Mouse (Mus musculus): Measurements from ENCODE around the gene Trem3.

Trem3 gene

DNA sequence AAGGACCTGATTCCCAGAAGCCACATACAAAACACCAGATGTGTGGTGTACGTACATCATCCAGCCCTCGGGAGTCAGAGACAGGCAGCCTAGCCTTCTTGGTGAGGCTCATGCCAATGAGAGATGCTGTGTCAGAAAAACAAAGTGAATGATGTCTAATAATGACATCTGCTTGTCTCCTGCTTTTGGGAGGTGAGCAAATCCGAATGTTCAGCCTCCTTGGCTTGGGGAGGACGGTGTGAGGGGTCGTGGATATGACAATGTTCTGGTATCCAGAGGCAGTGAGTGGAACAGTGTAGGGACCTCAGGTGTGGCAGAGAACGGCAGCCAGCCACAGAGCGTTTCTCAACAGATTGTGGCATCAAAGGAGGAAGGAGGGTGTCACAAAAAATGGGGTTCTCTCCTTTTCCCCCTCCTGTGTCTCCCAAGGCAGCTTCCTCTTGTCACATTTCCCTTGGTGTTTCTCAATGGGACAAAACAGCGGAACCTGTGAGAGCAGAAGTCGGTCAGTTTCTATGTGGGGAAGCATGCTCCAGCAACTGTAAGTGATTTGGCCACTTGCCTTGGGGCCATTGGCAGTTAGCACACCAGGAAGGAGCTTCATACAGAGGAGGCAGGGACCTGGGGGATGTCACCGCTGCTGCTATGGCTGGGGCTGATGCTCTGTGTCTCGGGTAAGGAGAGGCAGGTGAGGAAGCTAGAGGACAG lies at the start of gene Trem3:
Gene Trem3, plus strand, starts transcription at position 557 of the 708 bp plus-strand sequence.
- DNase-seq (ENCODE audit: low spot score) = no peak

DNA sequence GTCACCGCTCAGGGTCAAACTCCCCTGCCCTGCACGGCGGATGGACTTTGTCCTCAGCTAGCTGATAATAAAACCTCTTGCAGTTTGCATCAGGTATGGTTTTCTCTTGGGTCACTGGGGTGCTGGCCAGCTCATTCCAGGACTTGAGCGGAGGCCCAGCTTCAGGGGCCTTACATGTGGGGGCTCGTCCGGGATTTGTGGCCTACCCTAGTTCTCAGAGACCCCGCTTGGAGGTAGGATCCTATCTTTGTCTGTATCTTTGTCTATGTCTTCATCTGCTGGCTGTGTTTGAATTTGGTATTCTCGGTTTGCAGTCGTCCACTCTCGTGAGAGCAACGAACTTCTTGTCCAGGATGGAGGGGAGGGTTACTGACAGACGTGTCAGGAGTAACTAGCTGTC lies 44.5 kb upstream of the Trem3 start:
- DNase-seq (ENCODE audit: low spot score) = no peak

DNA sequence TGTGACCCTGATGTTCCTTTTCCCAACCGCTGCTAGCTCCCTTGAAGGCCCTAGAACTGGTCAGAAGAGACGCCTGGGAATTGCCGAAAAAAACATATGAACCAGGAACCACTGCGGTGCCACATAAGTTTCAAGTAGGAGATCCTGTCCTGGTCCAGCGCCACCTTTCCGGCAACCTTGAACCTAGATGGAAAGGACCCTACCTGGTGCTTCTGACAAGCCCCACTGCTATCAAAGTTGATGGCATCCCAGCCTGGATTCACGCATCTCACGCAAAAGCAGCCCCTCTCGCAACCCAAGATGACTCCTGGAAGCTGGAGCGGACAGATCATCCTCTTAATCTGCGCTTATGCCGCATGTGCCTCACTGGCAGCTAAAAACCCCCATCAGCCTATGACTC lies 35.0 kb upstream of the Trem3 start:
- no peak for DNase-seq (ENCODE audit: low spot score)

DNA sequence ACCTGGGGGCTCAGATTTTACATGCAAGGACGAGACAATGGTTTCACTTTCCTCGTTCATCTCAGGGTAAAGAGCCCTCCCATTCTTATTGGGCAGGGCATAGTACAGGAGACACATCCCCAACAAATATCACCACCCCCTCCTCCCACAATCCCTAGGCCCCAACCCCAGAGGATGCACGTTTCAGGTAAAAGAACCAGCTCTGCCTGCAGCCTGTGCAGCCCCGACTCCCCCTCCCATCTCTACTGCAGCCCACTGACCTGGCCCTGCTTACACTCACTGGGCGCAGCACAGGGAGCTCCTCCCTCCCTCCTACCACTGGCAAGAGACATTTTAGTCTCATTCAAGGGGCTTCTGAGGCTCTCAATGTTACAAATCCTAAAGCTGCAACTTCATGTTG lies 34.1 kb upstream of the Trem3 start:
- DNase-seq (ENCODE audit: low spot score) = no peak

DNA sequence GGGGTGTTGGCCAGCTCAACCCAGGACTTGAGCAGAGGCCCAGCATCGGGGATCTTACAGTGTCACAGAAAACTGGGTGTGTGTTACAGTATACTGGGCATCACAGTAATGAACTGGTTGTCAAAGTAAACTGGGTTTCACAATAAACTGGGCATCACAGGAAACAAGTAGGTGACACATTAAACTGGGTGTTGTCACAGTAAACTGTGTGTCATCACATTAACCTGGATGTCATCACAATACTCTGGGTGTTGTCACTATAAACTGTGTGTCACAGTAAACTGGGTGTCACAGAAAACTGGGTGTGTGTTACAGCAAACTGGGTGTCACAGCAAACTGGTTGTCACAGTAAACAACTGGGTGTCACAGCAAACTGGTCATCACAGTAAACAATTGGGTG lies 32.1 kb upstream of the Trem3 start:
- no peak for DNase-seq (ENCODE audit: low spot score)

DNA sequence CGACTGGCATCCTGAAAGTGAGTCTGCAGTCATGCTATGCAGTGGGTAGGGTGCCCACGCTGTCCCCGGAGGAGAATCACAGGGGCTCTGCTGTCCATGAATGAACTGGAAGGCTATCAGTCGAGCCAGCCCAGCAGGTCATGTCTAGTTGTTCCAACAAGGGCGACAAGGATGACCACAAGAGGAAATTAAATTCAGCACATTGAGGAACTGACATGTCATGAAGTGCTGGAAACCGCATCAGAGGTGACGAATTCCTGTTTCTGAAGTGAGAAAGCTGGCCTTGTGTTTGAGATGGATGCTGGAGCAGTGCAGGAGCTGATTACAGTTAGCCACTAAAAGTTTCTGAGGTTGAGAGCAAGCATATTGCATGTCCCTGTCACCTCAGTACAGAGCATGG lies 16.9 kb upstream of the Trem3 start:
- no peak for DNase-seq (ENCODE audit: low spot score)

DNA sequence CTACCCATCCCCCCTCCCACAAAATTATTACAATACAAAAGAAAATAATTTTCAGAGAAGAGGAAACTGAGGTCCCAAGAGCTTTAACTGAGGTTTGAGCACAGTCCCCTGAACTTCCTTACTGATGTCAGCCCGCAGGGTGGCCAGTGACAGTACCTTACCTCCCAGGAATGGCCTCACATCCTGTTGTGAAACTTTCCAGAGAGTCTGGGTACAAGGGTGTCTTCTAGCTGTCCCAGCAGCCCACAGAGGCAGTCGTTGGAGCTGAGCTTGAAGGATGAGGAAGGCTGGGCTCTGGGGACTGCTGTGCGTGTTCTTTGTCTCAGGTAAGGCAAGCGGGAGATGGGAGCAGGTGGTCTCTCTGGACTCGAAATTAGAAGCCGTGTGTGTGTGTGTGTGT lies 15.1 kb upstream of the Trem3 start, which contains the start of gene Trem1:
Gene Trem1, plus strand, starts transcription at position 251 of the 400 bp plus-strand sequence.
- DNase-seq (ENCODE audit: low spot score) = no peak

DNA sequence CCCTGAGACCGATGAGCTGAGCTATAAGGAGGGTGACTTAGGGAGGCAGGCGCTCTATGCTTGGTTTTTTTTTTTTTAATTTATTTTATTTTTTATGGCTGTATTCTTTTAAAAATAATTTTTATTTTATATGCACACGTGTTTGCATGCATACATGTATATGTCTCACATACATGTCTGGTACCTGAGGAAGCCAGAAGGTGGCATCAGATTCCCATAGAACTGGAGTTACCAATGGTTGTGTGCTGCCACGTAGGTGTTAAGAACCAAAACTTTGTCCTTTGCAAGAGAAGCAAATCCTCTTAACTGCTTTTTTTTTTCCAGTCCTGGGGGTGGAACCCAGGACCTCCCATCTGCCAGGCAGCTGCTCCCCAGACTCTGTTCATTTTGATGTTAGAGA lies 13.8 kb upstream of the Trem3 start:
- DNase-seq (ENCODE audit: low spot score) = no peak

DNA sequence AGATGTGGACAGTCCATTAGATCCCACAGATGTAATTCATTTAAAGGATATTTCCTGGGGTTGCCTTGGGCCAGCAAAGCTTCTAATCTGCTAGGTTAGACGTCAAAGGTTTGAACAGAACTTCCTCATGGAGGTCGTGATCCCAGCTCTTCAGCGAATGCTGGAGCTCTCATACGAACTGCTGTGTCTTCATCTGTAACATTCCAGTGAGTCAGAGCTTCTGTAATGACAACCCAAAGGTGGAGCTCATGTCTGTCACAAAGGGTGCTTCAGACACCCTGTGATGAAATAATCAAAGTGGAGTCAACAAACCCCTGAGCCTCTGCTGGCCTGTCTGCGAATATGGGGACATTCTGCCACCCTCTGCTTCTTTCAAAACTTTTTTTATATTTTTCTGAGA lies 13.0 kb upstream of the Trem3 start:
- DNase-seq (ENCODE audit: low spot score) = no peak

DNA sequence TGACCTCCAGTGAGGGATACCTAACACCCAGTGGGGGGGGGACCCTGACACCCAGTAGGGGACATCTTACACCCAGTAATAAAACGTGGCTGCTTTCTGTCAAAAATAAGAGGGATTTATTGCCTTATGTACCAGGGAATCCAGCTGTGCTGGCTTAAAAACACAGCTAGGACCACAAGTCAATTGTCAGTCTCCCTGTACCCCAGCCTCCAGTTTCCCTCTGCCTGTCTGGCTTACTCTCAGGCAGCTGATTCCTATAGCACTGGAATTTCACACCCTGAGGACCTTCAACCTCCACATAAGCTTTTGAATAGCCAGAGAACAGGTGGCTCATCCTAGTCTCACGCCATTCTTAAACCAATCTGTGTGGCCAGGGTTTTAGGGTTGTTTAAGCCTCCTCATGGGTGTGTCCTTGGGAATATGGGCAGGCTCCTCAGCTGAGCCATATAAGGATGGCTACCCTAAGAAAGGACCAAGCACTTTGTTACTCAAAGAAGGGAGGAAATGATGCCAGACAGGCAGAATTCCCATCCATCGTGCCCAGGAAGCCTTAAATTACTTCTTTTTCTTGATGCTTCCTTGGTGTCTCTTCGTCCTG lies 11.7 kb upstream of the Trem3 start:
- DNase-seq (ENCODE audit: low spot score) = no peak

DNA sequence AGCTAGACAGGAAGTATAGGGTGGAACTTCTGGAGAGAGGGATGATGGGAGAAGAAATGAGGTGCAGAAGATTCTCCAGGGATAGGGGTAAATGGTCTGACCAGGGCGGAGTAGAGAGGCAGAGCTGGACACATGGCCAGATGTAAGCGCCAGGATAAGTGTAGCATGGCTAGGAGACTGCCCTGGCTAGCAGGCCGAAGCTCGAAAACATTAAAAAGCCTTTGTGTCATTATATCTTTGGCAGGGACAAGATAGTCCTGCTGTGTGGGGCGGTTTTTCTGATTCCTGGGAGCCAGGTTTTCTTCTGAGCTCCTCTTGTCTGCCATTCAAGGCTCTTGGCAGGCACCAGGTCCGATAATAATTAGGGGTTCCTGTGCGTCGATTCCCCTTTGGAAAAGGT lies 10.0 kb upstream of the Trem3 start:
- no peak for DNase-seq (ENCODE audit: low spot score)

DNA sequence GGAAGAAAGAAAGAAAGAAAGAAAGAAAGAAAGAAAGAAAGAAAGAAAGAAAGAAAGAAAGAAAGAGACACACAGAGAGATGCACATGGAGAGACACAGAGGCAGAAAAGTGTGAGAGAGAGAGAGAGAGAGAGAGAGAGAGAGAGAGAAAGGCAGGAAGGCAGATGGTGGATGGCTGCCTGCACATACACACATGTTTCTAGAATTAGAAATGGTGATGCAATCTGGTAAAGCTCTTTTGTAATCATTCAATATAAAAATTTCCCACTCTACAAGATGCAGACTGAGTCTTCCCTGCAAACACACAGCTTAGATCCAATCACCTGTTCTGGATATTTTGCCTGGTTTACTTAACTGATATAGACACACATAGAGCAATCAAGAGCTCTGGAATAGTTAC lies 1.5 kb downstream of the Trem3 start:
- no peak for DNase-seq (ENCODE audit: low spot score)

DNA sequence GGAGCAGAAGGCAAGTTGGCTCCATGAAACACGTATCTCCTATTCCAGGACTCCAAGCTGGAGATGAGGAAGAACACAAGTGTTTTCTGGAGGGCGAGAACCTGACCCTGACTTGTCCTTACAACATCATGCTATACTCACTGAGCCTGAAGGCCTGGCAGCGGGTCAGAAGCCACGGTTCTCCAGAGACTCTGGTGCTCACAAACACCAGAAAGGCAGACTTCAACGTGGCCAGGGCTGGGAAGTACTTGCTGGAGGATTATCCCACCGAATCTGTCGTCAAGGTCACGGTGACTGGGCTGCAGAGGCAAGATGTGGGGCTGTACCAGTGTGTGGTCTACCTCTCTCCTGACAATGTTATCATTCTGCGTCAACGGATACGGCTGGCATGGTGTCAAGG lies 1.9 kb downstream of the Trem3 start:
- no peak for DNase-seq (ENCODE audit: low spot score)

DNA sequence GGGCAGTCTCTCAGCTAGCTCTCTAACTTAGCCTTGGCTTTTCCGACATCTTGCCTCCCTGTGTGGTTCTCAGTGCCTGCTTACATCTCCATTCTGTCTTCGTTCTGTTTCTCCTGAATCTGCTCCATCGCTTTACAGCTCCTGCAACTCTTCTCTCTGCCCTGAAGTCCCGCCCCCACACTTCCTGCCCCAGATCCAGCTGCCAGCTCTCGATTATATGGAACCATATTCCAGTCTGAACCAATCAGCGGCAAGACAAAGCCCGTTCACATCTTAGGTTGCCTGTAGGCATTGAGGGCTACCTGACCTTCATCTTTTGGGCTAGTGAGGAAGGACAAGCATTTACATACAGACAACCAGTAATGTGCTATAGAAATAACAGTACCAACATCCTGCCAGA lies 3.1 kb downstream of the Trem3 start:
- no peak for DNase-seq (ENCODE audit: low spot score)

DNA sequence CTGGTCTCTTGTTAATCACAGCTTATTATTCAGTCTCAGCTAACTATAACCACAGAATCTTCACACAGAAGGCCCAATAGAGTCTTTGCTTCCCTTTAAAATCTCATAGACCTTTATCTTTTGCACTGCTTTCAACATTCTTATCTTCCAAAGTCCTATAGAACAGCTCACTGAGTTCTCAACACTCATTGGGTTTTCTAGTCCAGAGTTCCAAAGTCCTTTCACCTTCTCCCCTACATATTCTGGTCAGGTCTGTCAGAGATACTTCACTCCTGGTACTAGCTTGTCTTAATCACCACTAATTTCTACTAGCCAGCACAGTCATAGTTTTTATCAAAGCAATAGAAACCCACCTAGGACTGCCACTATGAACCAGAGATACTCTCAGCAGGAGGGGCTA lies 9.0 kb downstream of the Trem3 start:
- no peak for DNase-seq (ENCODE audit: low spot score)

DNA sequence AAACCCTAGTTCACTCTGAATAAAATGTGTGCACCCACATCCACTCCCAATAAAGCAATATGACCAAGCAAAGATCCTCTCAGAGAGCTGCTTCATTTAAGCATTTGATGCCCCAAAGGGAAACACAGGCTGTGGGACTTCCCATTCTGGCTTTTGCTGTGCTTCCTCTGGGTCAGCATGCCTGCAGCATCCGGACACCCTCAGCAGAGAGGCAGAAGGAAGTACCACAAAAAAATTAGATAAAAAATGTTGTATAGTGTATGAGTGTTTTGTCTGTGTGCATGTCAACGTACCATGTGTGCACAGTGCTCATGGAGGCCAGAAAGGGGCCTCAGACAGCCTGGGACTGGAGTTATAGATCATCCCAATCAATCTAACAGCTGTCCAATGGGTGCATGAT lies 14.3 kb downstream of the Trem3 start:
- DNase-seq (ENCODE audit: low spot score) = no peak

DNA sequence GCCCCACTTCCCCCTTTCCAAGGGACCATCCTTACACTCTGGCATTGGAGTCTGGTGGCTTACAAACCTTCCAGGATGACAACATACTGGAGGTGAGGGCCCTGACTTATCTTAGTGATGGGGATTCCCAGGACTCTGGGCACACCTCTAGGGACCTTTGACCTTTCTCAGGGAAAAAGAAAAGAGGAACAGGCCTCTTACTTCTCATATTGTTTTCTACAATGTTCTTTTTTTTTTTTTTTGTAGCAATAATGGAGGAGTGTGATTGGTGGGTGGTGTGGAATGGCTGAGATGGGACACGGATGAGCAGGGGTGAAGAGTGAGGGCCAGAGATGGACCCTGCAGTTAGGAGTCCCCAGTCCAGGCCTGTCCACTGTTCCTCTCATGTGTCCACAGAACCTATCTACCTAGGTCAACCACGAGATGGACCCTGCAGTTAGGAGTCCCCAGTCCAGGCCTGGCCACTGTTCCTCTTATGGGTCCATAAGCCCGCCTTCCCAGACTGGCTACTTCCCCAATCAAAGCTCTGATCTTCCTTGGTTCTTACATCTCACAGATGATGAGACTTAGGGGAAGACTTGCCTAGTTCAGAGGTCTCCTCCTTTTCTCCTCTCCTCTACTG lies 16.3 kb downstream of the Trem3 start, which contains the start of gene Treml4:
Gene Treml4, plus strand, starts transcription at position 555 of the 622 bp plus-strand sequence.
- DNase-seq (ENCODE audit: low spot score) = no peak

DNA sequence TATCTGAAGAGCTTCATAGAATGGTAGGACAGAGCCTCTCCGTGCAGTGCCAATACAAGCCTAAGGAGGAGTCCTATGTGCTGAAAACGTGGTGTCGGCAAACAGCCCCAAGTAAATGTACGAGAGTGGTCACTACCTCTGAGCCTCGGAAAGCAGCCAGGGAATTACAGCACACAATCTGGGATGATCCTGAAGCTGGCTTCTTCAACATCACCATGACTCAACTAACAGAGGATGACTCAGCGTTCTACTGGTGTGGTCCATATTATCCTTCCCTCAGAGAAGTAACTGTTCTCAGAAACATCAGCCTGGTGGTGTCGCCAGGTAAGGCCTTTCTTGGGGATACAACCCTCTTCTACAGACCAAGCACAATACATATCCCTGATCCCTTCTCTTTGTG lies 17.1 kb downstream of the Trem3 start:
- no peak for DNase-seq (ENCODE audit: low spot score)

DNA sequence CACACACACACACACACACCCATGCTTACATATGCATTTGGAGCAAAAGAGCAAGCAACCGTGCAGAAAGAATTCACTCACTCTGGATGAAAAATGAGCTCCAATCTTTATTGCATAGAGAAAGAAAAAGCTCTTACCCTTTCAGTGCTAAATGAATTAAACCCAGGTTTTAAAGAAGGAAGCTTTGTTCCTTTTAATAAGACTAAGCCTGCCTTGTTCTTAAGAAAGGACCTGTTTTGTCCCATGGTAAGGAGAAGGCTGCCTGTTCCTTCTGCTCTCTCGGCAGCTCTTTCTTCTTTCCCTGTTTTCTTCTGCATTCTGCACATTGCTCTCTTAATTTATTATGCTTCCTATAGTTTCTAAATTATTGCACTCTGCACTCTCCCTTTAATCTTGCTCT lies 18.6 kb downstream of the Trem3 start:
- peak; percentile 51 for DNase-seq (ENCODE audit: low spot score)

DNA sequence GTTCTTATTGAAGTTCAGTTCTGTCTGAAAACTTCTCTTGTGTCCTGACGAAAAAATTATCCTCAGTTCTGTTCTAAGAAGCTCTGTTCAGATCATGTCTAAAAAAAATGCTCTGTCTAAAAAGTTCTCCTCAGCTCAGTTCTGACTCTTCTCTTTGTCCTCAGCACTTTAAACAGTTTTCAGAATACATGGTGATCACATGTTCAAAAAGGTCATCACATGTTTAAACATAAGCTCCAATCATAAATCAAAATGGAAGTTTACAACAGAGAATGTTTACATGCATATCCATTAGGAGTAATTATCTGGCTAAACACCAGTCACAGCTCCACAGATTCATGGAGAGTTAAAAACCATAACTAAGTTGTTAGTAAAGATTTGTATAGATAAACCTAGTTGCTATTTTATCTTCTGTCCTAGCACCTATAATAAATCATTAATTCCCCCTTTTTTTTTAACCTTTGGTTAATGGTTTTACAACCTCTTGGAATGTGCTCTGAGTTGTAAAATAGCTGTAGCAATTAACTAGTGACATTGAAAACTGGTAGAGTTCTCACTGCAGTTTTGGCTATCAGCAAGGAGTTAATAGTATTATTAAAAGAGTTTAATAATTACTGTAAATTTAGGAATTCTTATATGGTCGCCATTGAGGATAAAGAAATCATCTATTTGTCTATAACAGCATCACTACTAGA lies 19.2 kb downstream of the Trem3 start:
- DNase-seq (ENCODE audit: low spot score) = peak; percentile 21

DNA sequence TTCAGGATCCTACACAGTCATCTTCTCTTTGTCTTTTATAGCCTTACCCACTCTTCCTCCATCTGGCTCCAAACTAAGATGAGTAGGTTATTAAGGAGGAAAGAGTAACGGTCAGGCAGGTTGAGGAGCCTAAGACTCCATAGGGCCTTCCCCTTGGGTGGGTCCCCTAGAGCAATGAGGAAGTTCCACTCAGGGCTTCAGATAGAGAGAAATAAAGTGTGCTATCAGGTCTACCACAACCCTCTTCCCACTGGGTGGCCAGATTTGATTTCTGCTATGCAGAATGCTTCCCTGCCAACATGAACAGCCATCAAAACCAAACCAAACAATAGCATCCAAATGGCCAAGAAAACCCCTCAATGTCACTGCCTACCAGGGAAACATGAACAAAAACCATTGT lies 20.0 kb downstream of the Trem3 start:
- DNase-seq (ENCODE audit: low spot score) = no peak

DNA sequence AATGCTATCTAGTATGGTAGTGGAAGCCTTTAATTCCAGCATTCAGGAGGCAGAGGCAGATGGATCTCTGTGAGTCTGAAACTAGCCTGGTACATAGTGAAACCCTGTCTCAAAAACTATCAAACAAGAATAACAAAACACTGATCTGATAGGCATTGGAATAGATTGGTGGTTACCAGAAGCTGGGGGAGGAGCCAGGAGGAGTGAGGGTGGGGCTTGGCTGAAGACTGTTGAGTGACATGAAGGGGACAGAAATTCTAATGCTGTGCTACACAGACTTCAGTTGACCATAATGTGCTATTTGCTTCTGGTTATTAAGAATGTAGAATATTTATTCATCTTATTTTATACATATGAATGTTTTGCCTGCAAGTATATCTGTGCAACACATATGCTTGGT lies 20.7 kb downstream of the Trem3 start:
- DNase-seq (ENCODE audit: low spot score) = no peak

DNA sequence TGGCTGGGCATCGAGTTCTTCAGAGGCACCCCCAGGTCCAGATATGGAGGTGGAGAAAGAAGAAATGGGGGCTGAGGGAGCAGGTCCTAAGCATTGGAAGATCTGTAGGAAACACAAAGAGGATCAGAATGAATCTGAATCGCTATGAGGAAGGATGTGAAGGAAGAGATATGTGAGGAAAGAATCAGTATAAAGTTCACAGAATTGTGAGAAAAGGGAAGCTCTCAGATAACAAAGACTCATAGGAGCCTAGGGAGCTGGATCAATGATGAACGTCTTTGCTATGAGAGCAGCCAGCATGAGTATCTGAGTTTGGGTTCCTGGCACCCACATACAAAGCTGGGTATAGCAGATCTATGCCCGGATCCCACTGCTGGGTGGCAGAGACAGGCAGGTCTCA lies 22.3 kb downstream of the Trem3 start:
- no peak for DNase-seq (ENCODE audit: low spot score)
